Comparison of ENCODE assay signal across 8 mouse cellular contexts in genomic region chrX:21293666-21294065, GRCm38 (mm10).
DNase-seq lines count a peak whose midpoint lies in the region; ATAC-seq and TF ChIP-seq lines count a peak whose summit lies in the region.
"Had no signal": no experiment of that assay in that cellular context is flagged by ENCODE, and none has a peak within 500 bp of the region (broad histone marks: within the 10 kb centered on the region; RNA-seq: fewer than 3 reads in every experiment).

No protein-coding gene starts in this region.

- no peak overlapping the region for H3K9ac ChIP-seq in intestine, postnatal 0 days (ENCODE audit: low read depth, low read length)
- no peak overlapping the region for H3K9ac ChIP-seq in intestine, embryonic 16.5 days (ENCODE audit: low read depth, low read length)
- no peak overlapping the region for H3K9ac ChIP-seq in CH12.LX (ENCODE audit: insufficient read depth, low read depth)
- H3K9ac ChIP-seq: limb, embryonic 13.5 days had no signal

- H3K4me1 ChIP-seq in intestine, postnatal 0 days (replicated peaks; ENCODE audit: control insufficient read depth, insufficient read depth, low read length): no peaks in the 10 kb centered on the region
- H3K4me1 ChIP-seq in intestine, embryonic 16.5 days (ENCODE audit: control insufficient read depth, insufficient read depth, low read length): no peaks in the 10 kb centered on the region
- no peaks in the 10 kb centered on the region for H3K4me1 ChIP-seq in CH12.LX (ENCODE audit: control insufficient read depth in 1 of 2, insufficient read depth in 2 of 2)
- H3K4me1 ChIP-seq: limb, embryonic 13.5 days had no signal

- no peak for ATAC-seq in intestine, postnatal 0 days
- ATAC-seq in intestine, embryonic 16.5 days: no peak

- no peaks in the 10 kb centered on the region for H3K27me3 ChIP-seq in intestine, postnatal 0 days (replicated peaks; ENCODE audit: control insufficient read depth, insufficient read depth, low read length)
- no peaks in the 10 kb centered on the region for H3K27me3 ChIP-seq in intestine, embryonic 16.5 days (replicated peaks; ENCODE audit: control insufficient read depth, insufficient read depth, low read length)
- H3K27me3 ChIP-seq in CH12.LX (replicated peaks): no peaks in the 10 kb centered on the region
- H3K27me3 ChIP-seq: limb, embryonic 13.5 days had no signal

- no peak overlapping the region for H3K4me2 ChIP-seq in intestine, postnatal 0 days (replicated peaks; ENCODE audit: low read depth)
- H3K4me2 ChIP-seq in intestine, embryonic 16.5 days (ENCODE audit: low read depth, low read length): no peak overlapping the region
- H3K4me2 ChIP-seq in CH12.LX (ENCODE audit: insufficient read depth, low read depth, poor library complexity, severe bottlenecking): no peak overlapping the region
- H3K4me2 ChIP-seq: limb, embryonic 13.5 days had no signal

- H3K36me3 ChIP-seq in intestine, postnatal 0 days (ENCODE audit: control insufficient read depth, insufficient read depth): no peaks in the 10 kb centered on the region
- no peaks in the 10 kb centered on the region for H3K36me3 ChIP-seq in intestine, embryonic 16.5 days (ENCODE audit: control insufficient read depth, insufficient read depth, low read length)
- no peaks in the 10 kb centered on the region for H3K36me3 ChIP-seq in CH12.LX (replicated peaks in 1 of 2; ENCODE audit: control insufficient read depth in 1 of 2, insufficient read depth in 1 of 2, low read length in 1 of 2)
- H3K36me3 ChIP-seq: limb, embryonic 13.5 days had no signal

- intact Hi-C loops in left cerebral cortex, postnatal 4 days (cut with DNase I): no loop called here

- H3K4me3 ChIP-seq in intestine, postnatal 0 days (ENCODE audit: low read depth, low read length): no peak overlapping the region
- H3K4me3 ChIP-seq in intestine, embryonic 16.5 days (ENCODE audit: low read length): no peak overlapping the region
- H3K4me3 ChIP-seq in CH12.LX (replicated peaks in 1 of 3; ENCODE audit: low read depth in 2 of 3, low read length in 2 of 3, poor library complexity in 1 of 3): no peak overlapping the region
- H3K4me3 ChIP-seq: limb, embryonic 13.5 days had no signal

- TF ChIP-seq CTCF in intestine, postnatal 0 days (IDR thresholded peaks at IDR 0.05; ENCODE audit: low read depth): peak; percentile 76
- peak; percentile 39 to 66; a peak in 3 of 4 replicates for TF ChIP-seq CTCF in CH12.LX (conservative IDR thresholded peaks at IDR 0.05 in 1 of 2, IDR thresholded peaks at IDR 0.05 in 1 of 2; ENCODE audit: low read depth in 2 of 2, low read length in 2 of 2)

- dilution Hi-C loops in CH12.LX (cut with MboI; ENCODE audit: extremely low pct_ligation_motif_present, extremely low pct_unique_long_range_greater_than_20kb, low sequenced_read_pairs): no loop called here

- no peak overlapping the region for H3K27ac ChIP-seq in intestine, postnatal 0 days (ENCODE audit: low read depth, low read length)
- no peak overlapping the region for H3K27ac ChIP-seq in intestine, embryonic 16.5 days (ENCODE audit: low read length)
- H3K27ac ChIP-seq in CH12.LX (ENCODE audit: insufficient read depth, low read depth): no peak overlapping the region
- H3K27ac ChIP-seq: limb, embryonic 13.5 days had no signal

- WGBS in intestine, postnatal 0 days: 12% methylated on average over 5 of the region's 5 CpGs
- 33% methylated on average over 5 of the region's 5 CpGs for WGBS in intestine, embryonic 16.5 days

- in situ Hi-C loops in CH12.LX (cut with MboI; ENCODE audit: low pct_ligation_motif_present, low pct_unique_long_range_greater_than_20kb, low sequenced_read_pairs): no loop called here

- no peak for TF ChIP-seq EP300 in CH12.LX (IDR thresholded peaks at IDR 0.05; ENCODE audit: low read length)

- TF ChIP-seq POLR2A in CH12.LX (IDR thresholded peaks at IDR 0.05; ENCODE audit: low read depth, low read length): no peak

- no peaks in the 10 kb centered on the region for H3K79me2 ChIP-seq in CH12.LX (replicated peaks; ENCODE audit: control insufficient read depth, extremely low read depth, insufficient read depth, poor library complexity, severe bottlenecking)

- DNase-seq in CH12.LX (ENCODE audit: extremely low read depth): peak; percentile 41
- DNase-seq in Muller cell, postnatal 12 days (ENCODE audit: inconsistent ontology term): peak; percentile 19
- DNase-seq in cerebellum, postnatal 36 days: peak; percentile 4 to 28
- DNase-seq in left cerebral cortex, postnatal 4 days: peak; percentile 54
- DNase-seq in testis, postnatal 10 days (ENCODE audit: low spot score): peak; percentile 78

- TF ChIP-seq RAD21 in CH12.LX (IDR thresholded peaks at IDR 0.05; ENCODE audit: low read depth, low read length): peak; percentile 27

- H3K9me3 ChIP-seq in intestine, postnatal 0 days (ENCODE audit: control insufficient read depth): no peaks in the 10 kb centered on the region
- no peaks in the 10 kb centered on the region for H3K9me3 ChIP-seq in intestine, embryonic 16.5 days (ENCODE audit: control insufficient read depth, low read length)
- H3K9me3 ChIP-seq in CH12.LX (replicated peaks; ENCODE audit: low read length): no peaks in the 10 kb centered on the region
- H3K9me3 ChIP-seq: limb, embryonic 13.5 days had no signal

TF ChIP-seq in CH12.LX, 34 proteins besides CTCF, POLR2A, EP300 and RAD21:
- TF ChIP-seq SMC3 (IDR thresholded peaks at IDR 0.05; ENCODE audit: low read depth, low read length): peak; percentile 61
- no peak for TF ChIP-seq NRF1 (IDR thresholded peaks at IDR 0.05; ENCODE audit: low read depth, low read length)
- TF ChIP-seq PAX5 (IDR thresholded peaks at IDR 0.05; ENCODE audit: low read length): no peak
- TF ChIP-seq MEF2A (IDR thresholded peaks at IDR 0.05; ENCODE audit: borderline replicate concordance, low read depth, low read length): no peak
TF ChIP-seq in CH12.LX: peak in this region for 1.

Comparison
In these comparisons a context has a peak if more than half of its experiments do, and no peak if none do; other contexts are left out.
1. DNase-seq: peak in every context shown above with its lines; median percentile 78 in testis, postnatal 10 days; 54 in left cerebral cortex, postnatal 4 days; 41 in CH12.LX; 19 in Muller cell, postnatal 12 days; 16 in cerebellum, postnatal 36 days.